Mouse (Mus musculus) 3T3-L1 (cell line): ENCODE data around the gene Stab1.
A peak's percentile ranks its signal among the peaks of the same experiment; 100 is the strongest.

Source experiments
- DNase-seq: peaks from one replicate; pipeline ENCODE4 v3.0.0-alpha.2; 2015; ENCODE audit warnings: low read depth, low spot score

Stab1 gene

GRCm38 (mm10) chr14:31168425-31168824, at the start of gene Stab1:
Stab1 (minus strand) TSS chr14:31168641.
- no peak for DNase-seq

- DNase-seq, result peak; percentile 60
Measured at GRCm38 (mm10) chr14:31217666-31218065, 49.2 kb upstream of the Stab1 start, which contains the start of gene Sema3g. Sema3g (plus strand) TSS chr14:31217860.

- no peak for DNase-seq
Measured at GRCm38 (mm10) chr14:31216846-31217245, 48.4 kb upstream of the Stab1 start, which contains the start of gene Nisch. Nisch (minus strand) TSS chr14:31216946.

GRCm38 (mm10) chr14:31215157-31216002, 46.9 kb upstream of the Stab1 start:
- peak; percentile 69 for DNase-seq

- no peak for DNase-seq
Measured at GRCm38 (mm10) chr14:31214684-31215083, 46.2 kb upstream of the Stab1 start.

GRCm38 (mm10) chr14:31213868-31214267, 45.4 kb upstream of the Stab1 start:
- DNase-seq, result no peak

- no peak for DNase-seq
Measured at GRCm38 (mm10) chr14:31212499-31212898, 44.1 kb upstream of the Stab1 start.

- DNase-seq, result no peak
Measured at GRCm38 (mm10) chr14:31211854-31212253, 43.4 kb upstream of the Stab1 start.

- no peak for DNase-seq
Measured at GRCm38 (mm10) chr14:31209133-31209557, 40.7 kb upstream of the Stab1 start.

GRCm38 (mm10) chr14:31208084-31208483, 39.6 kb upstream of the Stab1 start, which contains the start of gene Tnnc1:
Tnnc1 (plus strand) TSS chr14:31208312.
- no peak for DNase-seq

- DNase-seq, result no peak
Measured at GRCm38 (mm10) chr14:31207070-31207830, 38.8 kb upstream of the Stab1 start.

- DNase-seq, result peak; percentile 86
Measured at GRCm38 (mm10) chr14:31206472-31206981, 38.1 kb upstream of the Stab1 start.

GRCm38 (mm10) chr14:31205562-31206467, 37.4 kb upstream of the Stab1 start:
- DNase-seq, result peak; percentile 35

- DNase-seq, result peak; percentile 48
Measured at GRCm38 (mm10) chr14:31205244-31205561, 36.8 kb upstream of the Stab1 start.

GRCm38 (mm10) chr14:31204844-31205243, 36.4 kb upstream of the Stab1 start:
- peak; percentile 38 for DNase-seq

GRCm38 (mm10) chr14:31200038-31200437, 31.6 kb upstream of the Stab1 start:
- no peak for DNase-seq

- DNase-seq, result no peak
Measured at GRCm38 (mm10) chr14:31199599-31199998, 31.2 kb upstream of the Stab1 start.

GRCm38 (mm10) chr14:31197547-31198516, 29.4 kb upstream of the Stab1 start:
- DNase-seq, result peak; percentile 82

GRCm38 (mm10) chr14:31195968-31196367, 27.5 kb upstream of the Stab1 start:
- peak; percentile 54 for DNase-seq

- no peak for DNase-seq
Measured at GRCm38 (mm10) chr14:31195521-31195920, 27.1 kb upstream of the Stab1 start.
